Mouse (Mus musculus) ES-E14 (cell line): ENCODE results near the gene Ogg1.

ENCODE experiments used
- CHD2 ChIP-seq: IDR thresholded peaks from 2 replicates; pipeline ENCODE4 v1.6.1; 2014; ENCODE audit warnings: mild to moderate bottlenecking, low read depth, low read length, inconsistent platforms
- ZC3H11A ChIP-seq: IDR thresholded peaks from 2 replicates; pipeline ENCODE4 v1.6.1; 2012; ENCODE audit warnings: low read depth, mild to moderate bottlenecking, inconsistent platforms, low read length, borderline replicate concordance

- TF ChIP-seq CHD2 (no peak), ZC3H11A (no peak)
Observed at GRCm38 (mm10) chr6:113330547-113330946, 3.8 kb downstream of the Ogg1 start.
